Mouse (Mus musculus) frontal cortex, postnatal 25 days (tissue): ENCODE measurements around the gene Tie1.
"Not testable (repeated sequence)": the region's sequence is repeated elsewhere in the genome, so short reads cannot be mapped to it uniquely, and the experiment has no call there.

ENCODE experiments used
- DNase-seq, 2 experiments: peaks; one replicate each; pipeline ENCODE4 v3.0.0; 2022; ENCODE audit warnings: low spot score in 2 of 2

The Tie1 gene

DNA sequence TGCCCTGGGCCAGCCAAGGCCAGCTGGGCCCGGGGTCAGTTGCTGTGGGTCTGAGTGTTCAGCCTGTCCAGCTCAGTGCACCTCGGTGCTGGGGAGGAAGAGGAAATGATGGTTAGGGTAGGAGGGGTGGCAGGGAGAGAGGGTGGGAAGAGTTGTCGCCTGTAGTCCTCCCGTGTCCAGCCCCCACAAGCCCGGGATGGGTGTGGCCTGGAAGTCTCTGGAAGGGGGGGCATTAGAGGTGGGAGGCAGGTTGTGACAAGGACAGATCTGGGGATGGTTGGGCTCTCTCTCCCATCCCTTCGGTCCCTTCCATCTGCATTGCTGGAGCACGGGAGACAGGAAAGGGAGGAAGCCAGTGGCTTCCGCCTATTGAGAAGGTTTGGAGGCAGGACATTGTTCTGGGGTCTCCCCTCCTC is at the start of gene Tie1:
Gene Tie1 (minus strand): TSS at position 345 of the 416 bp plus-strand sequence.
- DNase-seq, result no peak

DNA sequence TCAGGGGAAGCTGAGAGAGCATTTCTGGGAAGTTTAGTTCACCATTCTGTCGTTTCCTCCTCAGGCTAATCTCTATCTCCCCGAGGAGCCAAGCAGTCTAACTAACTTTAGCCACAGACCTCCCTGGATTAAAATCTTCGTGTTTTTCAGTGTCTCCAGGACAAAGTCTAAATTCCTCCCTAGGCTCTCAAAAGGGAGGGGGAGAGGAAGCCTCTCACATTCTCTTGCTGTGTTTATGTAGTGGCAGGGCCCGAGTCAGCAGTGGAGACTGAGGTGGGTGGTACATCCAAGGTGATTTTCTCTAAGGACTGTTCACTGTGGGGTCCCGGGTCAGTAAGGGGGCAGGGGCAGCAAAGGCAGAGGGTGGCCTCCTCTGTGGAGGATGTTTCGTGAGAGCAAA is 47.9 kb upstream of the Tie1 start:
- no peak for DNase-seq

DNA sequence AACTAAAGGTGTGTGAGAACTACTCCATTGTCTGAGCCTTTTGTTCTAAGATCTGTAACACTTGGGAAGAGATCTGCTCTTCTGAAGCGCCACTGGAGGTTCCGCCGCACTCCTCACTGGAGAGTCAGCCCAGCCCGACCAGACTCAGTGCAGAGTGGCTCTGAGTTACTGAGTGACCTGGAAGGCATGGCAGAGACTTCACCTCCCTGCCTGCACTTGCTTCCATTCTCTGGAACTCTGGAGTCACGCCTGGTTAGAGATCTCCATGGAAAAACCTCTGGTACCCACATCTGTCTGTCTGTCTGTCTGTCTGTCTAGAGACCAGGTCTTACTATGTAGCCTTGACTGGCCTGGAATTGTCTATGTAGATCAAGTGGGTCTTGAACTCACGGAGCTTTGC is 45.7 kb upstream of the Tie1 start:
- DNase-seq, result no peak

DNA sequence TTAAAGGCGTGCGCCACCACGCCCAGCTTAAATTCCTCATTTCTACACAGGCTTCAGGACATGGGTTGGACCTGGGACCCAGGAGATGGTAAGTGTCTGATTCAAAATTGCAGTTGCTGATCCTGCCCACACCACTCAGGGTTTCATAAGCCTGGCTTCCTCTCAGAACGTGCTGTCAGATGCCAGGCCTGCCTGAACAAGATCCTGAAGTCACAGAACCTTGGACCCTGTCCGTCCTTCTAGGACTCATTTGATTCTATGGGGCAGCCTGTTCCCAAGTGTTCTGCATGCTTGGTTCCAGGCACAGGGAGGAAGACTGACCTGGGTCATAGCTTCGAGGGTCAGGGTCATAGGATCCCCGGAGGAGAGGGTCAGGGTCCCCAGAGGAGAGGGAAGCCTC is 43.7 kb upstream of the Tie1 start:
- DNase-seq, result no peak

DNA sequence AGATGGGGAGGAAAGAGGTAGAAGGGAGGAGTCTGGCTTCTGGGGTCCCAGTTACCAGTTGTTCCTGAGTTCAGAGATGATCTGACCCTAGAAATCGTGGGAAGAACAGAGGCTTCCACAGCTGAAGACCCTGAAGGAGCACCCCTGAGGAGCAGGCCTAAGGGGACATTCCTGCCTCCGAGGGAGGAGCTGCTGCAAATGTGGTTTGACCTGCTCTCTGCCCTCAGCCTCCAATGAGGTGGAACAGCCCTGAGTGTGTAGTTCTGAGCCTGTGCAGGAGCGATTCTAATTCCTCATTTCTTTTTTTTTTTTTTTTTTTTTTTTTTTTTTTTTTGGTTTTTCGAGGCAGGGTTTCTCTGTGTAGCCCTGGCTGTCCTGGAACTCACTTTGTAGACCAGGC is 43.3 kb upstream of the Tie1 start:
- no peak for DNase-seq

DNA sequence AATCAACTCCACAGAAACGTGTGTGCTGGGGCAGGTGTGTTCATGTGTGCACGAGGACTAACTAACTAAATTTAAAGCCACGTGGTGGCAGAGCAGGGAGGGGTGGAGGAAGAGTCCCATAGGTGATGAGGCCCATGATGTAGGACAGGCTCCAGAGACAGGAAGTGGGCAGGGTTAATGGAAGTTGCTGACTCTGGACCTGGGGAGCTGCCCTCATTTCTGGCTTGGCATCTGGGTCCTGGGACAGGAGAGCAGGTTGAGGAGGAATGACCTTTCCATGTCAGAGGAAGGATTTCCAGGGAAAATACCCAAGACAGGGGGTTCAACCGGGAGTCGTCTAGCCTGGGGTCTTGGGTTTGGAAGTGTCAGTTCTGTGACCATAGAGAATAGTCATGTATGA is 42.8 kb upstream of the Tie1 start:
- no peak for DNase-seq

DNA sequence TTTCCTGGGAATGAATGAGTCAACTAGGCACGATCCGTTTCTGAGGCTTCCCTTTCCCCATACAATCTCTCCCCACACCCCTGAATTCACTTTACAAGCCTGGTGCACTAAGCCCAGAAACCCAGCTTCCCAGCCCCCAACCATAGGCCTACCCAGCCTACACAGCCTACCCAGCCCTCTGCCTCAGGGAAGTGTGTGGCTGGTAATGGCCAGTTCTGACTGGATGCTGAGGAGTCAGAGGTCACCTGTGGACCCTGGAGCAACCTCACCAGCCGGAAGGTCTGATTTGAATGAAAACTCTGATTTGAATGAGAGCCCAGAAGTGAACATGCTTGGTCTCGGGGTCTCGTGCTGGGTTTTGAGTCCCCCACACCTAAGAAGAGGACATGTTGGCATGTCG is 37.9 kb upstream of the Tie1 start:
- no peak for DNase-seq

DNA sequence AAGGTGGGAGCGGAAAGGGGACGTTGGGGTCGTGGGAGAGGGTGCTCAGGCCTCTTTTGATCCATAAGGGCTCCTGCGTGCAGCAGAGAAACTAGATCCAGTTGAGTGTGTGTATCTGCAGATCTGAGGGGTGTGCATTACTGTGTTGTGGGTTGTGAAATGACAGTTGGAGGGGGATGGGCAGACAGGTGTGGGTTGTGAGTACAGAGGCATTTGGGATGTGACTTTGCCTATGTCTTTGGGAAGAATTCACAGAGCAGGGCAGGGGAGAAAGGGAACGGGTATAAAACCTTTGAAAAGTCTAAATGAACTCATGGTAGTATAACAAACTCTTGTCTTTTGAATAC is 37.4 kb upstream of the Tie1 start:
- DNase-seq, result no peak

DNA sequence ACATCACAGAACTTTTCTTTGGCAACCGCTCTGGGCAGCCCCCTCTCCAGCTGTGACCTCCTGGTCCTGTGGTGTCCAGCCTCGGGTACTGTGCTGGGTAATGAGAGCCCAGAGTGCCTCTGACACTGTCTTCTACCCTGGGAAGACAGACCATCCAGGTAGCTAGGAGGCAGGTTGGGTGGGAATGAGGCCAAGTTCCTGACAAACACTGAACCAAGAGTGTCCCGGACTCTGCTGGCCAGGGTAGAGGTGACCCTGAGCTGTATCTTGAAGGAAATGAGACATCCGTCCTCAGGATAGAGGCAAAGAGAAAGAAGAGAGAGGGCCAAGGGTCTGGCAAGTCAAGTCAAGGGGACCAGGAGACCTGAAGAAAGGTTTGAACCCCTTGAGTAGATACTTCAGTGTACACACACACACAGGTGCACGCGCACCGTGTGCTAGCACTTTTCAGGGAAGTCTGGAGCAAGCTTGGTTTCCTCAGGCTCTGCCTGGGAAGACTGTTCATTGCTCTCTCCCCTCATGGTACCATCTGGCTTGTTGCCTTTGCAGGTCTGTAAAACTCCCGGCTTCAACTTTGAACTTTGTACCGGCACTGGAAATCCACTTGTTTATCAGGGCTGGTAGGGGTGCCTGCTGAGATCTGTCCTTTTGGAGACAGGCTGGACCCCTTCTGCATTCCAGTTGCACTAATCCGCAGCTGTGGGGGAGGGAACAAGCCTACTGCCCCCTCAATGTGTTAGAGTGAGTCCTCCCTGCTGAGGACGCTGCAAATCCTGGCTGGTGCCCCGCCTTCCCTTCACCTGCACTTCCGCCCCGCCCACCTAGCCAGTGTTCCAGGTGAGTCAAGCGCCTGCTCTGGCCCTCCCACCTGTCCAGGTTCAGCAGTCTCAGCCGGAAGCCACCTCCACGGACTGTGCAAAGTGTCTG is 36.8 kb upstream of the Tie1 start, which contains the start of gene 2610528J11Rik:
Gene 2610528J11Rik (plus strand): TSS at position 592 of the 927 bp plus-strand sequence.
- no peak for DNase-seq

DNA sequence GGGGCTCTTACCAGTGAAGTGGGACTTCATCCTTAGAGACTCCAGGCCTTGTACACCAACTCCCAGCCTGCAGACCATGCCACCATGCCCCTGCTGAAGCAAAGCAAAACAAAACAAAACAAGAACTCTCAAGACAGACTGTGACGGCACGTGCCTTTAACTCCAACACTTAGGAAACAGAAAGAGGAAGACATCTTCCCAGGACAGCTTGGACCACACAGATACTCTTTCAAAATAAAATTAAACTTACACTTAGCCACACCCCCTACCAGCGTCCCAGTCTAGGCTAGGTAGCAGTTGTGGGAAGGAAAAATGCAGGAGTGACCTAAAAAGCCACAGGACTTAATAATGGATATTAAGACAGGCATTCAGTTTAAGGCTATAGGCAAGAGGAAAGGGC is 35.9 kb upstream of the Tie1 start:
- no peak for DNase-seq

DNA sequence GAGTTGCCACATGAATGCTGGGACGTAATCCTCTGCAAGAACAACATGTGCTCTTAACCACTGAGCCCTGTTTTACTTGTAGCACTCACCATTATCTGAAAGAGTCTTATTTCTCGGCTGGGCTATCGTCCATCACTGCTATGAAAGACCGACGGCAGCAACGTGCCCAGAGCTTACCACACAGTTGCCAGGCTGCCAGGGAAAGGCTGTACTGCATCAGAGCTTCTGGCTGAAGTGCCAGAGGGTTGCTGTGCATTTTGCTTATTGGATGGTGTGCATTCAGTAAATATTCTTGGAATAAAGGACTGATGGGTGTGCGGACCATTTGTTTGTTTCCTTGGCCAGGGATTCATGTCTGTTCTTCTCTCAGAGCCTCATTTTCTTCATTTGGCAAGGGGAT is 34.1 kb upstream of the Tie1 start:
- no peak for DNase-seq

DNA sequence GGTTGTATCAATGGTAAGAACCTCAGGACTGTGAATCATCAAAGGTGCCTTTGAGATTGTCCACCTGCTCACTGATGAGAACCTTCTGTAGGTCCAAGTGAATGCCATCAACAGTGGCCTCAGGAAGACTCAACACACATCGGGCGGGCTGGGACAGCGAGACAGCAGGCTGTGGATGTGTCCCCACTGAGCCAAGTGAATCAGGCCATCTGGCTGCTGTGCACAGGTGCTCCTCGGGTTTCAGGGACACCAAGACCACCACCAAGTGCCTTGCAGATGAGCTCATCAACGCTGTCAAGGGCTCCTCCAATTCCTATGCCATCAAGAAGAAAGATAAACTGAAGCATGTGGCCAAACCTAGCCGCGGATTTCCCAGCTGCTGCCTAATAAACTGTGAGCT is 32.4 kb upstream of the Tie1 start:
- no peak for DNase-seq

DNA sequence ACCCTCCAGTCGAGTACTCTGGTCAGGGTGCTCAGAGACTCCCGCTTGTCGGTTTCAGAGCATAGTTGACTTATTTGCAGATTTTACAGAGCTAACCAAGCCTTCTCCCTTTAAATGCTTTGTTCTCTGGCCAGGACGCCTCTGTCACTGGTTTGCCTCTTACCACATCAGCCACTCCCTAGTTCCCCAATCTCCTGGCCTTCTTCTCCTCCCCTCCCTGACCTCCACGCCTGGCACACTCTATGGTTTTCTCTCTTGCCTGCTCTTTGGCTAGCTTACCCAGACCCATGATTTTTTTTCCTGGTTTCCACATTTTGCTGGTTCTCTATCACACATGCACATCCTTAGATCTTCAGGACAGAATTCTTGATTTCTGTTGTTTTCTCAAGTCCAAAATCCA is 28.3 kb upstream of the Tie1 start:
- no peak for DNase-seq

DNA sequence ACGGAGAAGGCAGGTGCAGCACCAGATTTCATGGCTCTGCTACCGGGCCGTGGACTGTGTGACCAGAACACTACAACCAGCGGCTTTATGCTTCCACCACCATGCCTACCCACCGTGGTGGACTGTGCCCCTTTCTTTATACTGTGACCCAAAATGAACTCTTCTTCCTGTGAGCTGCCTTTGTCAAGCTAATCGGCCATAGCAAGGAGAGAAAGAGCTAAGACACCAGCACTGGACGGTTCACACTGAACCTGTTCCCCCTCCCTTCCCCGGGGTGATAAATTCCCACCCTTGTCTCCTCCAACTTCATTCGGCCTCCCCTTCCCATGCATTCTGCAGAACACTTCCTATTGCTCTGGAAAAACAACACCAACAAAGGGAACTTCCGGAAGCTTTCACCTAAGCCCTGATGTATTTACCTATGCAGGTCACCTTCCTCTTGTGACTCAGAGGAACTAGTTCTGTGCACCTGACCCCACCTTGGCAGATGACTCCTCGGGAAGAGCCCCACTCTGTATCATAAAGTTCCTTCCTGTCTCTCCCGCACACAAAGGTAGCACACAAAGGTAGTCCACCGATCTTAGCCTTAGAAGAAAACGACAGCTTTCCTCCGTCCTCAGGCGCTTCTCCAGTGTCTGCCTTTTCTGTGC is 27.8 kb upstream of the Tie1 start:
- DNase-seq, result no peak

DNA sequence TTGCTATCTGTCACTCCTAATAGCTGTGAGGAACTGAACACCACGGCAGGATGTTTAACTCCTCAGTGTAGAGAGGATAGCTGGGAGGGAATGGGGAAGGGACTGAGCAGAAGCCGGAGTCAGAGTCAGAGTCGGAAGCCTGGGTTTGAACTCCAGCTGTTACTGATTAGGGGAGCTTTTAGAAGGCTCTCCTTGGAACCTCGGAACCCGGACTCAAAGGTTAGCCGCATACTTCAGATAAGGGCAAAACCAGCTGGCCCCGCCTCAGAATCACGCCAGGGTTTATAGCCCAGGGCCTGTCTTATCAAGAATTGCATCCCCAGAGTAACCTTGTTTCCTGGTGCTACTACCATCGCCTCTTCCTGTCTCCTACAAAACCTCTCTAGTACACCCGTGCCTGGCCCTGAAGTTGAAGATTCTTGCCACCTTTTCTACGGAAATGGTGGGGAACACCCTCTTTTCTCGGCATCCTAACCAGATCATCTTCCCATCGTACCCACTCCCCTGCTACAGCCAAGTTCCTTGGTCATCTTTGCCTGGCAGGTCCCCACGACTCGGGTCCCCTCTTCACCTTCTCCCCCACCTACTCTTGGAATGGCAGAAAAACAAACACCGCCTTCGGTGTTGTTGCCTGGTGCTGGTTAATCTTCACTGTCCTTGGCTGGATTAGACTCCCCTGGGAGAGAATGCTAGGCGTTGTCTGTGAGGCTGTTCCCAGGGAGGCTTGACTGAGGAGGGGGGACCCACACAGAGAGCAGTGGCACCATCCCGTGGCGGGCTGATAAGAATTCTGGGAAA is 27.0 kb upstream of the Tie1 start:
- DNase-seq, result no peak

DNA sequence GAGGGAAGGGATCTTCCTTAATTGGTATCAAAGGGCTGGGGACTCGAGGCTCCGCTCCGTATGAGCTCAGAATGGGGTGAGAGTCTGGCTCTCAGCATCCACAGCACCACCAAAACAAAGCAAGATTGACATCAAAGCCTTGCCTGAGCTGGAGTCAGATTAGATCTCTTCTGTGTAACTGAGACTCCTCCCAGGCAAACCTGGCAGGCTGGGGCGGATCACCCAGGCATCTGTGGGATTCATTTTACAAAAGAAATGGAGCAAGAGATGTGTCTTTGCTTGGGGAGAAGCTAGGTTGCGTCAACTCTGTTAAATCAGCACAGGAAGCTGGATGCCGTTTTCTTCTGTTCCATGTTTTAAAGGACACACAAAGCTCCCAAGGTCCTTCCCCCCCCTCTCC is 19.2 kb upstream of the Tie1 start:
- DNase-seq, result no peak

DNA sequence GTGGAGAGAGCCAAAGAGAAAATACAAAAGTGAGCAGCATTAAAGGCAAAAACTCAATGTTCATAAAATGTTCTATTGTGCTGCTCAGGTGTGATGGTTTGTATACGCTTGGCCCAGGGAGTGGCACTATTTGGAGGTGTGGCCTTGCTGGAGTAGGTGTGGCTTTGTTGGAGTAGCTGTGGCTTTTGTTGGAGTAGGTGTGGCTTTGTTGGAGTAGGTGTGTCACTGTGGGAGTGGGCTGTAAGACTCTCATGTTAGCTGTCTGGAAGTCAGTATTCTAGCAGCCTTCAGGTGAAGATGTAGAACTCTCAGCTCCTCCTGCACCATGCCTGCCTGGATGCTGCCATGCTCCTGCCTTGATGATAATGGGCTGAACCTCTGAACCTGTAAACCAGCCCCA is 17.3 kb upstream of the Tie1 start:
- not testable (repeated sequence) for DNase-seq

DNA sequence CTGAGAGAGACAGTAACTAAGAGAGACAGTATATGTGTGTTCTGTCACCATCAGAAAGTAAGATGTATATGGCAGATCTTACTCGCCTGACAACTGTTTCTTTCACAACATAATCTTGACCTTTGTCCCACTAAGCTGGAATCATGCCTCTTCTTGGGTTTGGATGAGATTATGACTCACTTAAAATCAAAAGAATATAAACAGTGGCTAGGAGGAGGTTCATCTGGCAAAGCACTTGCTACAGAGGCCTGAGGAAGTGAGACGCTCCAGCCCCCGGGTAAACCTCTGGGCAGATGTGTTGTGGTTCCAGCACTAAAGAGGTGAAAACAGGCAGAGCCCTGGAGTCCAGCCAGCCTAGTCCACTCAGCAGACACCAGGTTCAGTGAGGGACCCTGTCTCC is 15.7 kb upstream of the Tie1 start:
- no peak for DNase-seq

DNA sequence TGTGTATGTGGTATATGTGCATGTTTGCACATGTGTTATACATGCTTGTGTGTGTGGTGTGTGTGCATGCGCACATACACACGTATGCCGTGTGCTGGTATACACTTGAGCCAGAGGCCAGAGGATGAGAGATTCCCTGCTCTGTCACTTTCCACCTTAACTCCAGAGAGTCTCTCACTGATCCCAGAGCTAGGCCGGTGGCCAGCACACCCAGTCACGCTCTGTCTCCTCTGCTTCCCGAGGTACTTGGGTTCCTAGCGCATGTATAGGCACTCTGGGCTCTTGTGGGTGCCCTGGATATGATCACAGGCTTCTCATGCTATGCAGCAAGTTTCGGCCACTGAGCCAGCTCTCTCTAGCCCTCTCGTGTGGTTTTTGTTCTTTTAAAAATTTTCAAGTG is 10.9 kb upstream of the Tie1 start:
- DNase-seq, result no peak

DNA sequence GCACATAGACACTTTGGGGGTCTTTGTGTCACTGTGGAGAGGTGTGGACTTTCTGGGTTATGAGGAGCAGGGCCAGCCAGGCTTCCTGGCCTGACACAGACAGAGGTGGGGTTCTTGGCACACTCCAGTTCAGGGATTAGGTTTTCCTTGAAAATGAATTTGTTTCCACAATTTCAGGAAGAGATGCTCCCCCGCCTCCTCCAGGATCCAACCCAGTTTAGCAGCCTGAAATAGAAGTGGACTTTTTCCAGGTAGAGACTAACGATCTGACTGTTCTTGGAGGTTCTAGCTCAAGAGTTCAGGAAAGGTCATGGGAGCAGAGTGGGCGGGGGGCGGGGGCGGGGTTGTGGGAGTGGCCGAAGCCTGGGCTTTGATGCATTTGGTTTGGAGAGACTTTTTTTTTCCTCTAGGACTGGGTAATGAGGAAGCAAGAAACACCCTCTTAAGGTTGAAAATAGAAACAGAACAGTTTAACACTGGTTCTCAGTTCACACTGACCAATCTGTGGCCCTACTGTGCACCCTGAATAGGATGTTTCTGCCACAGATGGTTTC is 10.4 kb upstream of the Tie1 start:
- DNase-seq, result peak in 1 of 2 experiments; percentile 7

DNA sequence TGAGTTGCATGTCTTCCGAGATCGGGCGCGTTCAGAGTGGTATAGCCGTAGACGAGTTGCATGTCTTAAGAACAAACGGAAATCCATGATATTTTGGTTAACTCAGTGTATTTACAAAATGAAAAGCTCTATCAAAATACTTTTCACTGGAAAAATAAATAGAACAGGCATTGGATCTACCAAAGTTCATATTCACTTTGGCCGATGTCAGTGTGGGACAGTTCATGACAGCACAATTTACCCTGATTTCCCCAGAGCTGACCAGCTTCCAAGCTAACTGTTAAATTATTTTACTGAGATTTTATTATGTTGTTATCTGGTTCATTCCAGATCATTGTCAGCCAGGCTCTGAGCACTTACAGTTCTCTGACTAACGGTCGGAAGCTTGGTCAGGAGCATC is 600 bp upstream of the Tie1 start:
- DNase-seq, result no peak
